Mouse (Mus musculus): ENCODE measurements around the gene Myo5a.

Myo5a gene

DNA sequence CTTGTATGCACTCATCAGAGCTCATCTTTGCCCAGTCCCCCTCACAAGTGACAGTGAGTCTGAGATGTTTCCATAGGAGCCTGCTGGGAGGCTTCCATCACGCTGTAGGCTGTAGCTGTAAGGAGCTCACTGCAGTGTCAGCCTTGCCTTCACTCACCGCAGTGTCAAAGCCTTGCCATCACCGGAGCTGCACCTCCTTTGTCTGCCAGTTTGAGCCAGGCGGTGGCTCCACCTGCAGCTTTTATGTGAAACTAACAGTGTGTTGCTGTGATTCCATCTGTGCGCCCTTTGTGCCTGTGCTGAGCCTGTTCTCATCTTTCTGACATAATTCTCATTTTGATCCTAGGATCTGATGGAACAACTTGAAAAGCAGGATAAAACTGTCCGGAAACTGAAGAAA lies 126.5 kb downstream of the Myo5a start:
- DNase-seq (ENCODE audit: low read depth, low spot score), result peak; percentile 59

DNA sequence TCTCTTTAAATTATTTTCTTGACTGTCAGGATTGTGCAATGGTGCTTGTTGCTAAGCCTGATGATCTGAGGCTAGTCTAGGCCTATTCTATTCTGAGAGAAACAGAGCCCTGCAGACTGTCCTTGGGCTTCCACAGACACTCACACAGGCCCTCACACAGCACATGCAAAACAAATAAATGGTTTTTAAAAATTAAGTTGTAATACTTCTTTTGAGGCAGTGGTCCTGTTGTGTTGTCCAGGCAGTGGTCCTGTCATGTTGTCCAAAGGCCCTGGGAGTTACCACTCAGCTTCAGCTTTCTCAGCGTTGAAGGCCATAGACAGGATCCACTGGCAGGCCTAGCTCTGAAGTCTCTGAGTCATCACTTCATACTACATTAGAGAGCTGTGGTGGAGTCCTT lies 130.7 kb downstream of the Myo5a start:
- DNase-seq (ENCODE audit: low read depth, low spot score), result no peak

DNA sequence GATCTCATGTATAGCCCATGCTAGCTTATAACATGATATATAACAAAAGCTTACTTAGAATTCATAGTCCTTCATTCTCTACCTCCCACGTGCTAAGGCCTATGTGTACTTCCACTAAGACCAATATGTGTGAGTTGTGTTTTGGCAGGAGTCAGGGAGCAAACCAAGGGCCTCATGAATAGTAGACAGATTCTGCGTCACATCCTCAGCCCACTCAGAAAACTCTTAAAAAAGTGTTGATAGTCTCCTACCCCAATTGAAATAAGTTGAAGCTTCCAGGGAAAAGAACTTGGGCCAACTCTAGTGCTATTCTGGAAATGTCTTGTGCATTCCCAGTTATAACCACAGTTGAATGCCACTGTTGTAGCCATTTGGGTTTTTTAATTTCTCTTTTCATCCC lies 131.2 kb downstream of the Myo5a start:
- DNase-seq (ENCODE audit: low read depth, low spot score), result no peak

GRCm38 (mm10) chr9:75209246-75209645 lies 138.4 kb downstream of the Myo5a start:
- no peak for DNase-seq (ENCODE audit: low read depth, low spot score)

GRCm38 (mm10) chr9:75210269-75210668 lies 139.5 kb downstream of the Myo5a start:
- DNase-seq (ENCODE audit: low read depth, low spot score), result no peak

DNA sequence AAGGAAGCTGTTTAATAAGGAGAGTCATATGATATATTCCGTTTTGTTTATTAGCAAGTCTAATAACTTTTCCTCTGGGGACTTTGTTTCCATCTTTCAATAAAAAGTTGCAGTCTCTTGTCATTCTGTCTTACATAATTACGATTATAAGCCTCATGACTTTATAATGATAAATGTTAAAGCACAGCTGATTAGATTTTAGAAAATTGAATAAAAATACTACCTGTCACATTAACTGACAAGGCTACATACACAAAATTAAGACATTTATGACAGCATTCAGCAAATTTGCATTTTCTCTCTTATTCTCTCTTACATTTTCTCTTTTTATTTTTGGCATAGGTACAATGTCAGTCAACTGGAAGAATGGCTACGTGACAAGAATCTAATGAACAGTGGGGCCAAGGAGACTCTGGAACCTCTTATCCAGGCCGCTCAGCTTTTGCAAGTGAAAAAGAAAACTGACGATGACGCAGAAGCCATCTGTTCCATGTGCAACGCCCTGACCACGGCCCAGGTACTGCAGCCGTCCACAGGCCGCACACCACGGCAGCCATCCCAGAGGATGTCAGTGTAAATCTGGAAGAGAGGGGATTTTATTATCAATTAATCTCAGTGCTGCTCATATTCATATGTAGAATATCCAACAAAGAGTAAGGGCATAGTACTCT lies 144.1 kb downstream of the Myo5a start:
- no peak for DNase-seq (ENCODE audit: low read depth, low spot score)

DNA sequence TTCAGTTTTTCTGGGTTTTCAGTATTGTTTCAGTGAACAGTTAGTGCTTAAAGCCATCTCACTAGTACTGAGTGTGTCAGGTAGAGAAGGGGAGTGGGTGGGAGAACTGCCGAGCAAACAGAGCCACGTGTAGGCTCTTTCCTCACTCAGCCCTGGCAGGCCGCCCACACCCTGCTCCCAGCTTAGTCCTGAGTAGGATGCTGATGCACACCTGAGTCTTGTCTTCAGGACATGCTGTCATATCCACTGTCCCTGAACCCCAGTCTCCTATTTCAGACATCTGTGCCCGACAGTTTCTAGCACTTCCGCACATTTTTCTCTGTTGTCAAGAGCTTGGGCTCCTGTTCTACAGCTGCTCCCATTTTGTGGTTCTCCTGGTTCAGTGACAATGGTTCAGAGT lies 149.1 kb downstream of the Myo5a start:
- DNase-seq (ENCODE audit: low read depth, low spot score), result no peak

DNA sequence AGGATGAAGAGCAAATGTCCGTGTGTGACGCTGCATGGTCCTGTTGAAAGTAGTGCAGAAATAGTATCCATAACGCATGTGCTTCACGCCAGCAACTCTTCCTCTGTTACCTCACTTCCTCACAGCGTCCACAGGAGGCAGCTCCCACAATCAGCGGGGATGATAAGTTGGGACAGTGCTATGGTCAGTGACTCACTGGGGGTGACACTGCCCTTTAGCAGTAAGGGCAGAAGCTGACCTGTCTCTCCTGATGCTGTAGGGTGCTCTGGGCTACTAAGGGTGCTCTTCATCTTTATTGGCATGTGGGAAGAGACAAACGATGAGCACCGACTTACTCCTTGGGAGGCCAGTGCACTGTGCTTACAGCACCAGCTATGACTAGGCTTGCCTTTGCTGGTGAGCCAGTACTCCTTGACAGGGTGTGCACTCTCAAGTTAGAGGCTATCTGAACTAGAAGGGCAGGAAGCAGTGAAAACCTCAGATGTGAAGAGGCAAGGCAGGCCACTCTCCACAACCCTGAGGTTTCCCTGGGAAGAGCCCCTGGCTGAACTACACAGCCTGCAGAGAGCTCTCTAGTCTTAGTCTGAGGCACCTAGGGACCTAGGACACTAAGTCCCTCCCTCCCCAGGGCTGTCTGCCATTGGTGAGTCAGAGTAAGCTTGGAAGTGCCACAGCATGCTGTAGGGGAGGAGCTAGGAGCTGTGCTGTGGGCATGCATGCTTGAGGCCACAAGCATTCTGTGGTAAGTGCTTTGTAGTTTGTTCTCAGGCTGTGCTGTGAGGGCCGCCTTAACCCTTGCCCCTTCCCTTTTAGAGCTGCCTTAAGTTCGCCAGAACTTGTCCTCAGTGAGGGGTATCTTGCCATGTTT lies 150.8 kb downstream of the Myo5a start:
- DNase-seq (ENCODE audit: low read depth, low spot score), result peak; percentile 75

DNA sequence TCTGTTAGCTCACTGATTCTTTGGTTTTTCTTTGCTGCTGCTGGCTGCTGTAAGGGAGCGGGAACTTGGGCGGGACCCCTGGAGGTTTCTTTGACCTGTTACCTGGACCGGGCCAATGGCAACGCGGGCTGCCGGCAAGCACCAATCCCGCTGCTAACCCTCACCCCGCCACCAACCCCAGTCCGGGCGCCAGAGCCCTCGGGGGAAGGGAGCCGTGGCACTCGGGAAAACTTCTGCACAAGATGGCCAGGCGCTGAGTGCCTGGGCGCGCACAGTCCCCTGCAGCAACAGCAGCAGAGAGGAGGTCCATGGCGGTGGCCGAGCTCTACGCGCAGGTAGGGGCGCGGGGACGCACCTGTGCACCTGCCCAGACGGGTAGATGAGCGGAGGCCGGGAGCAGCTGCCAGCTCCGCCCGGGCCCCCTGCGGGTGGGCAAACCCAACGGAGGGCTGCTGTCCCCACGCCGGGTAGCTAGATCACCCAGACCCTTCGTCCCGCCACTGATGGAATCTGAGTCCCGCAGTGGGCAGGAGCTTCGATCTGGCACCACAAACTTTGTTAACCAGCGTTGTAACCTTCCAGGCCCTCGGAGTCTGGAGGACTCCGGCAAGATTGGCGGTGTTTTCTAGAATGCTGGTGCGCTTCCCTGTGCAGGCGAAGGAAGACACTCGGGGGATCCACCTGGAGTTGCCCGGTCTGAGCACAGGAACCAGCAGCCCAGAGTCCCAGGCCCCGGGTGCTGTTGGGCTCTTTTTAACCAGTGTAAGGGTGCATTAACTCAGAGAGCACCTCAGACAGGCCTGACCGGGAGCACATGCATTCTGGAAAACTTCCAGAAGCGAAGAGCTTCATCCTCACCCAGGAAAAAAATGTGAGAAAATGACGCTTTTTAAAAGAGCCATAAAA lies 161.3 kb downstream of the Myo5a start, which contains the start of gene Myo5c:
TSS of gene Myo5c (plus strand) at position 180 of the 906 bp plus-strand sequence.
- DNase-seq (ENCODE audit: low read depth, low spot score), result peak; percentile 94

GRCm38 (mm10) chr9:75232860-75233259 lies 162.0 kb downstream of the Myo5a start:
- no peak for DNase-seq (ENCODE audit: low read depth, low spot score)

- DNase-seq (ENCODE audit: low read depth, low spot score), result peak; percentile 25
Observed at GRCm38 (mm10) chr9:75234271-75234741, 163.5 kb downstream of the Myo5a start.

GRCm38 (mm10) chr9:75234983-75235627 lies 164.3 kb downstream of the Myo5a start:
- DNase-seq (ENCODE audit: low read depth, low spot score), result no peak

- DNase-seq (ENCODE audit: low read depth, low spot score), result peak; percentile 25
Observed at GRCm38 (mm10) chr9:75235696-75236095, 164.9 kb downstream of the Myo5a start.

DNA sequence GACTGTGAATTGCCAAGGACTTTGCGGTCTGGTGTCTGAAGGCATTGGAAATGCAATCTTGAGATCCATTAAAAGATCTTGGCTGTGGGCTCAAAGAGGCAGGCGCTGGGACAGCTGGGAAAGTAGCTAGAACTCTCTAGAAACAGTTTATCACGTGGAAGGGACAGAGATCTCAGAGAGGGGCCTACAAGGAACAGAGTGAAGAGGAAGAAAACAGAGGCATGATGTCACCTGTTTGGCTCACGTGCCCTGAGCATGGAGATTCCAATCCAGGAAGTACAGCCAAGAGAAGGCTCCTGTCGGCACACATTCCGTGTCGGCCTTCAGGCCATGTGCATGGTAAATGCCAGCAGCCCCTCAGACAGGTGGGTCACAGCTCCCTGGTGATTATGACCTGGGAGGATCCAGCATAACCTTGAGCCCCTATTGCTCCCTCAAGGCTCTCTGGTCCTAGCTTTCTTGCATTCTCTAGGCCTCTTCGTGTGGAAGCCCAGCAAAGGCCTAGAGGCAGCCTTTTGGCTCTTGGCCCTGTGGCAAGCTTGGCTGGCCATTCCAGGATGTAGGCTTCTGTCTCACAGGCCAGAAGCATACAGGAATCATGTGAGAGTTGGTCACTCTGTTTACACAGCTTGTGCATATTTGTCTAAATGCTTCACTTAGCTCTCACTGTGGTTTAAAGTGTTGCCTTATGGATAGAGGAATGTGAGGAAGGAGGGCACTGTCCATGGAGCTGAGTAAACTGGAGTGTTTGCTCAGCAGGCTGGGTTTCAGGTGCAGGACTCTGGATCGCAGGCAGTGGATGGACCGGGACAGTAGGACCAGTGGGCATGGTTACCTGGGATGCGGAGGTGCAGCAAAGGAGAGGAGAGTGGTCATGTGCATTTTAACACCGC lies 165.8 kb downstream of the Myo5a start:
- DNase-seq (ENCODE audit: low read depth, low spot score), result no peak

DNA sequence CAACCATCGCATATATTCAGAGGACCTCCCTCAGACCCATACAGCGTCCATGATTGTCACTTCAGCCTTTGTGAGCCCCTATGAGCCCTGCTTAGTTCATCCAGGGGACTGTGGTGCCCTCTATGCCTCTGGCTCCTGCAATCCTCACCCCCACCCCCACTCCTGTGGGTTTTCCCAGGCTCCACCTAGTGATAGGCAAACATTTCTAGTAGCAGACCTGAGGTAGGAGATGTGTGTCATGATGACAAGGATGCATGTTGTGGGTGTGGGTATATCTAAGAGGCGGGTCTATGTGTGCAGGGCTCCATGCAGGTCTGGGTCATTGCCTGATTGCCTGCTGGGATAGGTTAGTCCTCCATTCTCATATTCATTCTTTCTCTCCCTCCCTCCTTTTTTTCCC lies 167.4 kb downstream of the Myo5a start:
- DNase-seq (ENCODE audit: low read depth, low spot score), result no peak

- DNase-seq (ENCODE audit: low read depth, low spot score), result no peak
Observed at GRCm38 (mm10) chr9:75243052-75243451, 172.2 kb downstream of the Myo5a start.

- no peak for DNase-seq (ENCODE audit: low read depth, low spot score)
Observed at GRCm38 (mm10) chr9:75243730-75244406, 173.1 kb downstream of the Myo5a start.

DNA sequence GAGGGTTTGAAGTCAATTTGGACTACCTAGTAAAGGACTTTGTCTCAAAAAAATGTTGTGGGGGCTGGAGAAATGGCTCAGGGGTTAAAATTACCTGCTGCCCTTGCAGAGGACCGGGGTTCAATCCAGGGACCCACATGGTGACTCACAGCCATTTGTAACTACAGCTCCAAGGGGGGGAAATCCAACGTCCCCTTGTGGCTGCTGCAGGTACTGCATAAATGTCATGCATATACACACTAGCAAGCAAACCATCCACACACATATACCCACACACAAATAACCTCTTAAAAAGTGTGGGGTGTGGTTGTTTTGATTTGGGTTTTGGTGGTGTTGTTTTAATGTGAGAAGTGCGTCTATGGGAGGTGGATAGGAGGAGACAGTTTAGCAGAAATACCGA lies 173.7 kb downstream of the Myo5a start:
- peak; percentile 54 for DNase-seq (ENCODE audit: low read depth, low spot score)

DNA sequence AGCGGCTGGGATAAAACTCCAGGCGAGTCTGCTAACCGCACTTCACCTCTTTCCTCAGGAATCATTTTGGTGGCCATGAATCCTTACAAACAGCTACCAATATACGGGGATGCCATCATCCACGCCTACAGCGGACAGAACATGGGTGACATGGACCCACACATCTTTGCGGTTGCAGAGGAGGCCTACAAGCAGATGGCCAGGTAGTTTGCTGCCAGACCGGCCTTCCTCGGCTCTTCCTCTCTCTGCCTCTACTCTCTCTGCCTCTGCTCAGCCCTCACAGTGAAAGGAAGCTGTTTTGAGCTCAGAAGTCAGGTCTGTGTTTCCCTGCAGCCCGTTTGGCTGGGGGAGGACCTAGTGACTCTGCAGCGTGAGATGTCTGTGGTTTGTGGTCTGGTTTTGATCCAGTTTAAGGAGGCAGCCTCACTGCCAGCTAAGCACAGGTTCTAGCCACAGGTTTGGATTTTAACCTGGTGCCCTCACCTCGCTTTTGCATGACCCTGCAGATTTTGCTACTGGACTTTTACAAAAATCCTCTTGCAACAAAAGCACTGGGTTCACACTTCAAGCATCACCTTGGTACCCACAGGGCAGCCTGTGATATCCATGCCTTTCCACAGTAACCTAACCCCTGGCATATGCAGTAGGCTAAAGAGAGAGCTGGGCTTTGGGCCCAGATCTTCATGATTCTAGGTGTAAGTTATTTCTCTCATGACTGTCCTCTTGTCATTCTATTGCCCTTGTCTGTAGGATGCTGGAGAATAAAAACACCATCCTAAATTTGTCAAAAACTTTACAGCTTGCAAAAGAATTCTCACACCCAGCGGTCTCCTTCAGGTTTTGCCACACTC lies 175.5 kb downstream of the Myo5a start:
- no peak for DNase-seq (ENCODE audit: low read depth, low spot score)
